Mouse (Mus musculus): ENCODE results near the gene Trim26. TPM values are rescaled to one million over a fixed set of nuclear protein-coding genes. Genes with fewer than 3 reads are reported as not detected.
"Not testable (repeated sequence)": the region's sequence is repeated elsewhere in the genome, so short reads cannot be mapped to it uniquely, and the experiment has no call there.

Trim26 gene
- 31.0 and 36.5 TPM in 2 replicates for polyA plus RNA-seq (2014; fragmentation: Nextera tagmentation; extraction: Ambion mirVana)

DNA sequence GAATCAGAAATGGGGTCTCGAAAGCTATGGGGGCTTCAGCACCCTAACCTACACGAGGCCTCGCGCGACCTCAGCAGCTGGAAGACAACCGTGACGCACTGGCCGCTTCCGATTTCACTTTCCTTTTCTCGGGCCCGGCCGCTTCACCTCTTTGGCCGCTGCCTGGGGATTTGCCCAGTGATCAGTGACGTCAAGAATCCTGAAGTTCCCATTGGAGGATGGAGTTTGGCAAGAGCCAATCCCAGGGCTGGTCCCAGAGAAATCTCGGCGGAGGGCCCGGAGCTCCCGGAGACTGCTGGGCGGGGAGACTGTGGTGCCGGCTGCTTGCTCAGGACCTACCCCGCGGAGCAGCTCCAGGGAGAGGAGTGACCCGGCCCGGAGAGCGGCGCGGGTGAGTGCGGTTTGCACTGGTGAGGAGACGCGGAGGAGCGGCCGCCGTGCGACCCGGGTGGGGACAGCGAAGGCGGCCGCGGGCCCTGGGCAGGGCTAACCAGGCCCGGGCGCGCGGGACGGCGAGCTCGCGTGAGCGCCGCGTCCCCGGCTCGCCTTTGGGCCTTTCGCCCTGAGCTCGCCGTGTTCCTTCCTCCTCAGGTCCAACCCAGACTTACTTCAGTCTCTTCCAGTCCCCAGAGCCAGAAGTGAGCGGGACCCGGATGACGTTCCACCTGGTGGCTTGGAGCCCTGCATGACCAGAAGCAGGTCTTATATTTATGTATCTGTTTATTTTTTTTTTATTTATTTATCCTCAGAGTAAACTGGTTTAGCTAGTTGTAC is at the start of gene Trim26:
Gene Trim26 (plus strand): TSS at position 261 of the 774 bp plus-strand sequence.
- no peaks in the 10 kb centered on the region for H3K27me3 ChIP-seq (ENCODE audit: control insufficient read depth, insufficient read depth, low read length)
- peak within 1 kb of the TSS; percentile 84 for H3K9ac ChIP-seq (replicated peaks; ENCODE audit: low read length)
- WGBS = under 1% methylated on average over 58 of the region's 58 CpGs
- H3K4me2 ChIP-seq (ENCODE audit: low read length) = peak within 1 kb of the TSS; percentile 64
- DNase-seq = peak; percentile 98
- peak within 1 kb of the TSS; percentile 91 for H3K27ac ChIP-seq (replicated peaks; ENCODE audit: low read depth, low read length)
- 0 out of 2 replicates have a peak, but pooled peaks cover under 1% of the 10 kb centered on the region for H3K36me3 ChIP-seq (ENCODE audit: control insufficient read depth, insufficient read depth, low read length)
- H3K9me3 ChIP-seq (ENCODE audit: control insufficient read depth, low read length) = no peaks in the 10 kb centered on the region
- peaks cover 10% of the 10 kb centered on the region; the same call in 1 of the 2 replicates for H3K4me1 ChIP-seq (ENCODE audit: control insufficient read depth, insufficient read depth, low read length)
- peak within 1 kb of the TSS; percentile 80 for H3K4me3 ChIP-seq (replicated peaks; ENCODE audit: low read depth, low read length)
- peak; percentile 98 for ATAC-seq (ENCODE audit: low FRiP score, low TSS enrichment)

DNA sequence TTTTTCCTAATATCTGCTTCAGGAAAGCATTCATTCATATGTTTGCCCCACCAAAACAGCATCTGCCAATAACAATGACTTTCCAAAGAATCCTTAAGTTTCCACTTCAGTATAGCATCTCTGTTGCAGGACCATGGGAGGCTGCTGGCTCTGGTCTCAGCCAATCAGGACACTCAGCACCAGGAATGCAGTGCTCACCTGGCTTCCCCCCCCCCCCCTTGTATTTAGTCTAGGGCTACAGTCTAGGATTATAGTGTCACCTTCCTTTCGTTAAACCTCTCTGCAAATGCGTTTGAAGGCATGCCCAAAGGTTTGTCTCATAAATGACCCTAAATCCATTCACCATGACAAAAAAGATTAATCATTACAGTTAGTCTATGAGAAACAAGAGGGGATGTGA is 48.6 kb upstream of the Trim26 start:
- Histone ChIP-seq H3K4me1 (ENCODE audit: control insufficient read depth, insufficient read depth, low read length) (no peaks in the 10 kb centered on the region), H3K27me3 (ENCODE audit: control insufficient read depth, insufficient read depth, low read length) (no peaks in the 10 kb centered on the region), H3K36me3 (ENCODE audit: control insufficient read depth, insufficient read depth, low read length) (no peaks in the 10 kb centered on the region), H3K9ac (replicated peaks; ENCODE audit: low read length) (no peak overlapping the region), H3K4me2 (ENCODE audit: low read length) (no peak overlapping the region), H3K9me3 (ENCODE audit: control insufficient read depth, low read length) (no peaks in the 10 kb centered on the region), H3K4me3 (replicated peaks; ENCODE audit: low read depth, low read length) (no peak overlapping the region), H3K27ac (replicated peaks; ENCODE audit: low read depth, low read length) (no peak overlapping the region)
- ATAC-seq (ENCODE audit: low FRiP score, low TSS enrichment) (no peak), DNase-seq (no peak)
- WGBS = 82% methylated on average over 2 of the region's 2 CpGs

DNA sequence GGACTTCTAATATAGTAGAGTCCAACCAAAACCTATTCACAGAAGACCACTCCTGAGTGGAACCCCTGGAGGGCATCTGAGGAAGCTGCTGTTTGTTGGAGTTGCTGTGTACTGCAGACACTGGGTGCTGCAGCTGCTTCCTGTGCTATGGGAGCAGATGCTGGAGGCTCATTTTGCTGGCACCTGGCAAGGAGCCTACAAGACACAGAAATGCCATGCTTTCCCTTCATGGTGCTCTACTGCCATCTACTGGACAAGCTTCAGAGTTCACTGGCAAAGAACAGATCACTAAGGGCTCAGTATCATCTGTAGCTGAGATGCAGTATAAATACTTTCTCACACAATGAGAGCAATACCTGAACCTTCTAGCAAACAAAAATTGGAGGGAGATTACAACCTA is 48.1 kb upstream of the Trim26 start:
- not testable (repeated sequence) for H3K9me3 ChIP-seq (ENCODE audit: control insufficient read depth, low read length); H3K4me2 ChIP-seq (ENCODE audit: low read length); H3K36me3 ChIP-seq (ENCODE audit: control insufficient read depth, insufficient read depth, low read length); H3K27ac ChIP-seq (replicated peaks; ENCODE audit: low read depth, low read length); H3K4me1 ChIP-seq (ENCODE audit: control insufficient read depth, insufficient read depth, low read length); H3K4me3 ChIP-seq (replicated peaks; ENCODE audit: low read depth, low read length); H3K9ac ChIP-seq (replicated peaks; ENCODE audit: low read length); H3K27me3 ChIP-seq (ENCODE audit: control insufficient read depth, insufficient read depth, low read length)
- ATAC-seq (ENCODE audit: low FRiP score, low TSS enrichment) (peak; percentile 67), DNase-seq (peak; percentile 95)

DNA sequence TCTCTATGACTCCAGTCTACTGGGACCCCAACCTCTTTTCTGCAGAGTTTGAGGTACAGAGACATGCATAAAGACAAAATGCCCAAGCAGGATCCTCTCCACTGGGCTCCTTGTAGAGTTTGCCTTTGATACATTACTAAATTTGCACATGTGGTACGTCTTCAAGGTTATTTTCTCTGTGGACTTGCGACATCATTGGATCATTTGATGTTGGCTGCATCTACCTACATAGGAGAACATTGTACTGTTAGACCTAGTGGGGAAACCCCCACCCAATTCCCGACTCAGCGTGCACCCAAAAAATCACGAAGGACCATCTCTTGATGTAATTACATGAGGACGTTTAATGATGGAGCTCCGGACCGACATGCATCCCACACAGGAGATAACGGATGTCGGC is 37.4 kb upstream of the Trim26 start:
- Histone ChIP-seq H3K27ac (replicated peaks; ENCODE audit: low read depth, low read length) (no peak overlapping the region), H3K9me3 (ENCODE audit: control insufficient read depth, low read length) (no peaks in the 10 kb centered on the region), H3K27me3 (ENCODE audit: control insufficient read depth, insufficient read depth, low read length) (no peaks in the 10 kb centered on the region), H3K4me3 (replicated peaks; ENCODE audit: low read depth, low read length) (no peak overlapping the region), H3K4me2 (ENCODE audit: low read length) (no peak overlapping the region), H3K4me1 (ENCODE audit: control insufficient read depth, insufficient read depth, low read length) (no peaks in the 10 kb centered on the region), H3K9ac (replicated peaks; ENCODE audit: low read length) (no peak overlapping the region), H3K36me3 (ENCODE audit: control insufficient read depth, insufficient read depth, low read length) (no peaks in the 10 kb centered on the region)
- no peak for DNase-seq
- WGBS = 93% methylated on average over 10 of the region's 10 CpGs
- no peak for ATAC-seq (ENCODE audit: low FRiP score, low TSS enrichment)

DNA sequence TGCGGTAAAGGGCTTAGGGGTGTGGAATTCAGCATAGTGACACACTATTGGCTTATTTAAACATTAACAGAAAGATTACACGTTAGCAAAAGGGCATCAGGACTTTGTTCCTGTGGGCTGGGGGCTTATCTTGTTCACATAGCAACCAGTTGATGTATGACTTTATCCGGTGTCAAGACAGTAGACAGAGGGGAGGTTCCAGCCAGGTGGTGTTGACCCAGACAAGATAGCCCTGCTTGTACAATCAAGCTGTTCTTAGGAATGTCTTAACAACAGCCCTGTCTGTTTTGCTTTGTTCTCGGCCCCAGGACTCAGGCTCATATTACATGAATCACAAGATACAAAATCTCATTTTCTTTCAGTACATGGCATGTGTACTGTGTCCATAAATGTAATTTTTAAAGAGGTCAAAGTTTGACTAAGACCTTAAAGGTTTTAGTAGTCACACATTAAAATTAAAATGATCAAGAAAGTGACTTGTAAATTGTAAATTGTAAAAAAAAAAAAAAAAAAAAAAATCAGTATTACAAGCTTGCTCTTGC is 36.9 kb upstream of the Trim26 start:
- not testable (repeated sequence) for H3K4me2 ChIP-seq (ENCODE audit: low read length); H3K27ac ChIP-seq (replicated peaks; ENCODE audit: low read depth, low read length); H3K4me1 ChIP-seq (ENCODE audit: control insufficient read depth, insufficient read depth, low read length); ATAC-seq (ENCODE audit: low FRiP score, low TSS enrichment); H3K9ac ChIP-seq (replicated peaks; ENCODE audit: low read length); H3K9me3 ChIP-seq (ENCODE audit: control insufficient read depth, low read length); H3K27me3 ChIP-seq (ENCODE audit: control insufficient read depth, insufficient read depth, low read length); H3K4me3 ChIP-seq (replicated peaks; ENCODE audit: low read depth, low read length); DNase-seq; H3K36me3 ChIP-seq (ENCODE audit: control insufficient read depth, insufficient read depth, low read length)
- WGBS = 78% methylated on average over 4 of the region's 4 CpGs

DNA sequence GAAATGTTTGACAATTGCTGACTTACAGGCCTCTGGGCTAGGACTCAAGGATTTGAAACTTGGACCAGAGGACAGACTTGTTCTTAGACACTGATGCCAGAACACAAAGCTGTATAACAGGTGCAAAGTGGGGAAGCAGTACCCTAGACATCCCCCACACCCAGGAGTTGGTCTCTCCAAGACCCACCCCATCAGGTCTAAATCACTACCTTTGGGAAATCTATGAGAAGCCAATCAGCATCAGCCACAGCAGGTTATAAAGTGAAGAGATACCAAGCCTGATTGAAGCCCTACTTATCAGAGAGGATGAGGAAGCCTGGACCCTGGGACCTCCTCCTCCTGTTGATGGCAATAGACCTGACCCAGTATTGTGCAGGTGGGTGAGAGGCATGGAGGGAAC is 25.1 kb upstream of the Trim26 start, which contains the start of gene H2-M10.6:
Gene H2-M10.6 (plus strand): TSS at position 301 of the 400 bp plus-strand sequence.
- DNase-seq = no peak
- no peak for ATAC-seq (ENCODE audit: low FRiP score, low TSS enrichment)

DNA sequence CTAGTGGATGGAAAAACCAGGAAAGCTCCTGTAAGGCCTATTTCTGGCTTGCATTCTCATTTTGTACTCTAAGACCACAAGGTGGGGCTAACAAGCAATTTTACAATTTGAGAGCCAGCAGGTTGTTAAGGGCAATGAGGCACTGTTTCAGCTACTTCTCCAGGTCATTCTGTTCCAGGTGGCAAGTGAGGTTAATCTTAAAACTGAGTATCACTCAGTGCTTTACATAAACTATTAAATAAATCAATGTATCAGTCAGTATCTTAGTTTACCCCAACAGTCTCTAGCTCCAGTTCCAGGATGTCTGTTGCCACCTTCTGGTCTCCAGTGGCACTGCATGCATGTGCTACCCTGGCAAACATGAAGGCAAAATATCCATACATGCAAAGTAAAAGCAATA is 12.9 kb upstream of the Trim26 start:
- Histone ChIP-seq H3K9ac (replicated peaks; ENCODE audit: low read length) (no peak overlapping the region), H3K36me3 (ENCODE audit: control insufficient read depth, insufficient read depth, low read length) (no peaks in the 10 kb centered on the region), H3K4me3 (replicated peaks; ENCODE audit: low read depth, low read length) (no peak overlapping the region), H3K4me1 (ENCODE audit: control insufficient read depth, insufficient read depth, low read length) (no peaks in the 10 kb centered on the region), H3K27ac (replicated peaks; ENCODE audit: low read depth, low read length) (no peak overlapping the region), H3K27me3 (ENCODE audit: control insufficient read depth, insufficient read depth, low read length) (no peaks in the 10 kb centered on the region), H3K4me2 (ENCODE audit: low read length) (no peak overlapping the region), H3K9me3 (ENCODE audit: control insufficient read depth, low read length) (no peaks in the 10 kb centered on the region)
- ATAC-seq (ENCODE audit: low FRiP score, low TSS enrichment) = no peak
- peak; percentile 70 for DNase-seq

More for the DNA sequence above, 25.1 kb upstream of the Trim26 start, which contains the start of gene H2-M10.6:
- no peaks in the 10 kb centered on the region for H3K36me3 ChIP-seq (ENCODE audit: control insufficient read depth, insufficient read depth, low read length)
- no peaks in the 10 kb centered on the region for H3K4me1 ChIP-seq (ENCODE audit: control insufficient read depth, insufficient read depth, low read length)
- no peak within 1 kb of the TSS for H3K27ac ChIP-seq (replicated peaks; ENCODE audit: low read depth, low read length)
- H3K9me3 ChIP-seq (ENCODE audit: control insufficient read depth, low read length) = no peaks in the 10 kb centered on the region
- H3K4me2 ChIP-seq (ENCODE audit: low read length) = no peak within 1 kb of the TSS
- H3K9ac ChIP-seq (replicated peaks; ENCODE audit: low read length) = no peak within 1 kb of the TSS
- H3K4me3 ChIP-seq (replicated peaks; ENCODE audit: low read depth, low read length) = no peak within 1 kb of the TSS
- H3K27me3 ChIP-seq (ENCODE audit: control insufficient read depth, insufficient read depth, low read length) = no peaks in the 10 kb centered on the region

DNA sequence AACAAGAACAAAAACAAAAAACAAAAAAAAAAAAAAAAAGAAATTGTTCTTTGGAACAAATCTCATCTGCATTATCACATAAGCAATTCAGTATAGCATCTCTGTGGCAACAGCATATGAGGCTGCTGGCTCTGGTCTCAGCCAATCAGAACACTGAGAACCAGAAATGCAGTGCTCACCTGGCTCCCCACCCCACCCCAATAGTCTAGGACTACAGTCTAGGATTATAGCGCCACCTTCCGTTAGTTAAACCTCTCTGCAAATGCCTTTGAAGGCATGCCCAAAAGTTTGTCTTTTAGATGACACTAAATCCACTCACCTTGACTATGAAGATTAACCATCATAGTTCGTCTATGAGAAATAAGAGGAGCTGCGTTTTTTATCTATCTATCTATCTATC is 11.4 kb upstream of the Trim26 start:
- H3K4me1 ChIP-seq (ENCODE audit: control insufficient read depth, insufficient read depth, low read length) = no peaks in the 10 kb centered on the region
- no peak overlapping the region for H3K4me3 ChIP-seq (replicated peaks; ENCODE audit: low read depth, low read length)
- H3K9ac ChIP-seq (replicated peaks; ENCODE audit: low read length) = no peak overlapping the region
- no peak overlapping the region for H3K27ac ChIP-seq (replicated peaks; ENCODE audit: low read depth, low read length)
- ATAC-seq (ENCODE audit: low FRiP score, low TSS enrichment) (no peak), DNase-seq (peak; percentile 56)
- no peaks in the 10 kb centered on the region for H3K36me3 ChIP-seq (ENCODE audit: control insufficient read depth, insufficient read depth, low read length)
- H3K27me3 ChIP-seq (ENCODE audit: control insufficient read depth, insufficient read depth, low read length) = no peaks in the 10 kb centered on the region
- H3K4me2 ChIP-seq (ENCODE audit: low read length) = peak overlapping the region; percentile 28; the same call in 1 of the 2 replicates
- no peaks in the 10 kb centered on the region for H3K9me3 ChIP-seq (ENCODE audit: control insufficient read depth, low read length)
- WGBS = 30% methylated on average over 4 of the region's 4 CpGs

DNA sequence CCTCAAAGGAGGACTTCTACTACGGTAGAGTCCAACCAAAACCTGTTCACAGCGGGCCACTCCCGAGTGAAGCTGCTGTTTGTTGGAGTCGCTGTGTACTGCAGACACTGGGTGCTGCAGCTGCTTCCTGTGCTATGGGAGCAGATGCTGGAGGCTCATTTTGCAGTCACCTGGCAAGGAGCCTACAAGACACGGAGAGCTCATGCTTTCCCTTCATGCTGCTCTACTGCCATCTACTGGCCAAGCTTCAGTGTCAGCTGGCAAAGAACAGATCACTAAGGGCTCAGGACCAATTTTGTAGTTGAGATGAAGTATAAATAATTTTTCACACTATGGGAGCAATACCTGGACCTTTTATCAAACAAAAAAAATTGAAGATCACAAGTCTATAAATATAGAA is 10.9 kb upstream of the Trim26 start:
- not testable (repeated sequence) for H3K27ac ChIP-seq (replicated peaks; ENCODE audit: low read depth, low read length); H3K4me1 ChIP-seq (ENCODE audit: control insufficient read depth, insufficient read depth, low read length); H3K9me3 ChIP-seq (ENCODE audit: control insufficient read depth, low read length); H3K36me3 ChIP-seq (ENCODE audit: control insufficient read depth, insufficient read depth, low read length); H3K27me3 ChIP-seq (ENCODE audit: control insufficient read depth, insufficient read depth, low read length); H3K9ac ChIP-seq (replicated peaks; ENCODE audit: low read length); H3K4me3 ChIP-seq (replicated peaks; ENCODE audit: low read depth, low read length)
- WGBS = 23% methylated on average over 5 of the region's 5 CpGs
- H3K4me2 ChIP-seq (ENCODE audit: low read length) = peak overlapping the region; percentile 28; the same call in 1 of the 2 replicates
- peak; percentile 93 for DNase-seq
- peak; percentile 34; the same call in 1 of the 2 replicates for ATAC-seq (ENCODE audit: low FRiP score, low TSS enrichment)

Measured in midbrain, embryonic 14.5 days (tissue).